Mouse (Mus musculus): ENCODE measurements around the gene B2m.

DNA sequence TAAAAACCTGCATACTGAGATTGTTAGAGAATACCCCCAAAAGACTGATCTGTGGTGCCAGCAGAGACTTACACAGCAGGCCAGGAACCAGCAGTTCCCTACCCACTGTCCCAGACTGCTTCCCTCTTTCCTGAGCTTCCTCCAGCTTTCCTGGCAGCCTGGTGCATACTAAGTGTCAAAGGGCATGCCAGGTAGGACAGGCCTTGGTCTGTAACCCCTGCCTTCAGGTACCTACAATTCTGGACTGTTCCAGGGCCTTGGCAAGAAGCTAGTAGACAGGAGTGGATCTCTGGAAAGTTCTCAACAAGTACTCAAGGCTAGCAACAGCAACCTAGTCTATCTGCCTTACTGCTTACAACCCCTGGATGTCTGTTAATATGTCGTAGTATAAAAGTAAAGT, 3.7 kb downstream of the B2m start:
- TF ChIP-seq MAZ (IDR thresholded peaks at IDR 0.05; ENCODE audit: low read depth, low read length) (no peak), CTCF (IDR thresholded peaks at IDR 0.05 in 2 of 3, conservative IDR thresholded peaks at IDR 0.05 in 1 of 3; ENCODE audit: control insufficient read depth in 1 of 3, insufficient read depth in 1 of 3, low read depth in 2 of 3, low read length in 3 of 3, poor library complexity in 1 of 3, severe bottlenecking in 1 of 3) (no peak), POLR2AphosphoS2 (IDR thresholded peaks at IDR 0.05; ENCODE audit: low read length) (no peak)

Measured in MEL (cell line).